Mouse (Mus musculus) ovary, postnatal 36 days (tissue): Measurements from ENCODE around the gene Ptbp3.
A peak's percentile ranks its signal among the peaks of the same experiment; 100 is the strongest.
"Not testable (repeated sequence)": the region's sequence is repeated elsewhere in the genome, so short reads cannot be mapped to it uniquely, and the experiment has no call there.

Experiments
- DNase-seq: peaks from one replicate; pipeline ENCODE4 v3.0.0; 2022; ENCODE audit warnings: low spot score, mixed read lengths

The Ptbp3 gene

DNA sequence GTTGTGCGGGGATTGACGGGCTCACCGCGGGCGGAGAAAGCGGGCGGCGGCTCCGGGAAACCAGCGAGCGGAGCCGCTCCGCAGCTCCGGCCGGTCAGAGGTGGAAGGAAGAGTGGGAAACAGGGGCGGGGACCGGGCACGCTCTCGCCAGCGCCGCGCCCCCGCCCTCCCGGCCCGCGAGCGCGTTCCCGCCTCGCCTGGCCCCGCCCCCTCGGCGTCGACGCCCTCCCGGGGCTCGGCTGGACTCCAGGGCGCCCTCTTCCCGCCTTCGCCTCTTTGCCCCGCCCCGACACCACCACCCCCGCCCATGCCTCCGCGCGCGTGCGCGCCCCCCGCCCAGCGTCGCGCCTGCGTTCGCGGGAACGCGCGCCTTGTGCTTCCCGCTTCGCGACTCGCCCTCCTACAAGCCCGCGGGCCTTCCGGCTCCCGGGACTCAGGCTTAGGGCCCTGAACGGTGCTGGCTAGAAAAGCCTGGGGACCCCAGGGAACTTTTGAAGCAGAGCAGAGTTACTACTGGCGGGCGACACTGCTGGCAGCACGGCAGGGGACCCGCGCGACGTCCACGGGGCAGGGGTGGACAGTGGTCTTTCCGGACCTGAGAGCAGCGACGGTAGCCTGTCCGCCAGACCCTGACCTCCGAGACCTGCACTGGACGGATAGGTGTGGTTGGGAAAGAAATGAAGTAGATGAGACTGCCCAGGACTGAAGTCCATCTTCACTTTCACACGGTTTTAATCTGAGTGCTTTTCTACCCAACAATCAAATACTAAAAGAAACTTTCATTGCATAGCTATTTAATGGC is at the start of gene Ptbp3:
Gene Ptbp3 (minus strand): TSS at position 190 of the 802 bp plus-strand sequence.
- peak; percentile 96 for DNase-seq

DNA sequence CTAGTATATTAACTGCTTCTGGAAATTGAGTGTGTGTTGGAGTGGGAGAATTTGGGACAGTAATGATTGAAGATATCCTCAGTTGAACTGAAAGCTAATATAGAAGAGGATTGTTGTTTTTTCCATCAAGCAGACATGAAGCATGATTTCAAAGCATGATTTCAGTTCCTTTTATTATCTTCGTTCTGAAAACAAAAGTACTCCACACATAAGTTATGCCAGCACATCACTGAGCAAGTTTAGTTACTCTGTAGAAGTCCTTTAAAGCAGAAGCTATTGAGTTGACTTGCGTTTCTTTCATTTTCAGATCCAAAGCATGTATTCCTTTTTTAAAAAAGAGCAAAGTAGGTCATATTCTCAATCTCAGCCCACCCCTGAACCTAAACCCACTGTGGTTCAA is 47.4 kb upstream of the Ptbp3 start:
- no peak for DNase-seq

- DNase-seq = no peak
Observed at GRCm38 (mm10) chr4:59594614-59595013, 45.5 kb upstream of the Ptbp3 start.

GRCm38 (mm10) chr4:59587872-59588226 is 38.7 kb upstream of the Ptbp3 start:
- DNase-seq = no peak

- no peak for DNase-seq
Observed at GRCm38 (mm10) chr4:59587215-59587871, 38.2 kb upstream of the Ptbp3 start.

- peak; percentile 21 for DNase-seq
Observed at GRCm38 (mm10) chr4:59585097-59585496, 35.9 kb upstream of the Ptbp3 start.

GRCm38 (mm10) chr4:59582186-59582585 is 33.0 kb upstream of the Ptbp3 start:
- DNase-seq = no peak

GRCm38 (mm10) chr4:59581314-59582185 is 32.4 kb upstream of the Ptbp3 start, which contains the start of gene Hsdl2:
Gene Hsdl2 (plus strand): TSS chr4:59581563.
- DNase-seq = peak; percentile 98

DNA sequence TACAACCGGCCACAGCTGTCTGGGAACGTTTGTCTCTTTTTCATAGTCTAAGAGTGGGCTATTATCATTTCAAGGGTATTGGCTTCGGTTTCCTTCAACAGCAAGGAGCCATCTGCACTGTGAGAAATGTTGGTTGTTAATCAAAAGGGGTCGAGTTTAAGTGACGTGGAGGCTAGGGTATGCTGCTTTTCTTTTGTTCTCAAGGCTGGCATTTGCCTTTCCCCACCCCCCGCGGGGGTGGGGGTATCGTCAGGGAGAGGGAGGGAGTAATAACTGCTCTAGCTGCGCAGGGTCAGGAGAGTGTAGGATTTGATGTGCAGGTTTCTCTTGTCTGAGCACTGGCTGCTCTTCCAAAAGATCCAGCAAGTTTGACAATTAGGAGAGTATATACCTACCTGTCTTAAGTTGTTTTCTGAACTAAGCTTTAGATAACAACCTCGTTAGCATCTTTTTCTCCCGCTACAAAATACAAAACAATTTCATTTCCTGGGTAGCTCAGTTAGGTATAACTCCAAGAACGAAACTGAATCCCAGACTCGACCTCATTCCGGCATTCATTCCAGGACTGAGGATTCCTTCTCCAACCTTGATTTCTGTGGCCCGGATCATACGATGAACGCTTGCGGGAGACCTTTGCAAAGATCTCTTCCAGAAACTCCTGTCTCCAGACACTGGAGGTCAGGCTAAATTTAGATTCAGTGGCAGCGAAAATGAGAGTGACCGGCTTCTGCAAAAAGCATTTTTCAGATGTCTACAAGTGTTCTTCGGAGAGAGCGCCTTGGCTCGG is 31.5 kb upstream of the Ptbp3 start:
- DNase-seq = peak; percentile 47

DNA sequence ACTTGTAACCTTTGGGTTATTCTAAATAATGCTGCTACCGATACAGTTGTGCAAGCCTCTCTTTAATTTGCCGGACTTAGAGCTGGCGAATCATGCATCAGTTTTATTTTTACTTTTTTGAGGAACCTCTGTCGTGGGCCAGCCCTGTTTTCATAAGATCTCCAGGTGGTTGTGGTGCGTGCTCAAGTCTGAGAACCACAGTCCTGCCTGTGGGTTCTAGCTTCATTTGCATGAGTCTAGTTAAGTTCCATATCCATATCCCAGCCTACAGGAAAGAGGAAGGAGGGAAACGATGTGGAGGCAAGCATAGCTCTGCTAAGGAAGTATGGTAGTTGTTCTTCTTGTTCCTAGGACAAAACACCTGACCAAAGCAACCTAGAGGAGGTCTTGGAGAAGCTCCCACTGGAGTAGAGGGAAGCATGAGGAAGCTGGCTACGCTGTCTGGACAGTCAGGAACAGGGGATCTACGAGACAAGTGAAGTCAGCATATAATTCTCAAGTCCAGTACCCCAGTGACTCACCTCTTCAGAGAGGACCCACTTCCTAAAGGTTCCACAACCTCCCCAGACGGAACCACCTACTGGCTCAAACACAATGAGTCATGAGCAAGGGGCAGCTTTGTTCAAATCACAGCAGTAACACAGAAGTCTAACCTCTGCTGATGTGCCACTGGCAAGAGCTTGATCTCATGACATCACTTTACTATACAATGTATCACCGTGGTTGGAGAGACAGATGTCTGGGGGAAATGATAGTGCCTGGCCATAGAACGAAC is 26.2 kb upstream of the Ptbp3 start:
- DNase-seq = no peak

GRCm38 (mm10) chr4:59572521-59573118 is 23.5 kb upstream of the Ptbp3 start:
- no peak for DNase-seq

- DNase-seq = not testable (repeated sequence)
Observed at GRCm38 (mm10) chr4:59570519-59570918, 21.4 kb upstream of the Ptbp3 start.

GRCm38 (mm10) chr4:59569538-59569937 is 20.4 kb upstream of the Ptbp3 start:
- peak; percentile 29 for DNase-seq

- no peak for DNase-seq
Observed at GRCm38 (mm10) chr4:59567576-59568260, 18.6 kb upstream of the Ptbp3 start.

- no peak for DNase-seq
Observed at GRCm38 (mm10) chr4:59565571-59566188, 16.5 kb upstream of the Ptbp3 start.

DNA sequence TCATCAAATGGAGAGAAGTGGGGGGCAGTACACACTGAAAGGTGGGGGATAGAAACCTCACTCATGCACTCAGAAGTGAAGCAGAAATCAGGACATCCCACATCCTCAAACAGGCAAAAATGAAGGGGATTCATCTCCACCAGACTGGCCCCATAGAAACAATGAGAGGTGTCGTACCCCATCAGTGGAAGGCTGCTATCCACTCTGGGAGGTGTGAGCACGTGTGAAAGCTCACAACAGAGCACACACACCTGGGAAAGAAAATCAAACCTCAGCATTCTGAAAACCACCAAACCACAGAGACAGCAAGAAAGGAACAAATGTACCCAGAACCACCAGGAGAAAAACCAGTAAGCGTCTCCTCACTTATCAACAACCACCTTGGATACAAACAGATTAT is 15.0 kb upstream of the Ptbp3 start:
- DNase-seq = no peak

- DNase-seq = no peak
Observed at GRCm38 (mm10) chr4:59560141-59560540, 11.0 kb upstream of the Ptbp3 start.

- DNase-seq = no peak
Observed at GRCm38 (mm10) chr4:59558096-59558720, 9.0 kb upstream of the Ptbp3 start.

DNA sequence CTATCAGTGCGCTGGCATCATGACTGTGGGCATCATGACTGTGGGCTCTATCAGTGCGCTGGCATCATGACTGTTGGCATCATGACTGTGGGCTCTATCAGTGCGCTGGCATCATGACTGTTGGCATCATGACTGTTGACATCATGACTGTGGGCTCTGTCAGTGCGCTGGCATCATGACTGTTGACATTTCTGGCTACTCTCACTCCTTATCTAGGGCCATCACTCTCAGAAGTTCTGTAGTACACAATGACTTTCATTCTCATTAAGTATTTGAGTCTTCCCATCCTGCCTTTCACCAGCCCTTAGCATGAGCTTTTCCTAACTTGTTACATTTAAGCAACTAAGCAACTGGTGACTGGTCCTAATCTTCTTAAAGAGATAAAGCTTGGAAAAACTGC is 8.2 kb upstream of the Ptbp3 start:
- DNase-seq = not testable (repeated sequence)
